Mouse (Mus musculus): Measurements from ENCODE around the gene Pcp4l1.

Pcp4l1 gene

DNA sequence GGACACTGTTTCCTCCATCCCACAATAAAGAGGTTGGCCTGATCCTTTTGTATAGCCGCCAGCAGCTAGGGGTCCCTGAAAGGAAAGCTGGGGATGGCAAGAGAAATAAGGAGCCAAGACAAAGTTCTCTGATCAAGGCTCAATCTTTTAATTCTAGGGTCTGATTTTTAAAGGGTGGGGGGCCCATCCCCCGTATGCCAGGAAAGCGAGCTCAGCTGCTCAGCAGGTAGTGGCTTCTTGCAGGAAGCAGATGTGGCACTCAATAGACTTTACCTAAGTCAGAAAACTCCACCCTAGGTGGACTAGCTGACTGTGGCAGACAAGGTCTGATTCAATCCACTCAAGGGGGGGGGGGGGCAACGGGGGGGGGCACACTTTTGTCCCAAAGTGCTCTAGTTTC is 30.7 kb upstream of the Pcp4l1 start:
- Histone ChIP-seq H3K4me1 (replicated peaks; ENCODE audit: low read depth, low read length) (peaks cover 49% of the 10 kb centered on the region), H3K4me3 (replicated peaks; ENCODE audit: low read length) (no peak overlapping the region), H3K27me3 (ENCODE audit: insufficient read depth, low read length) (no peaks in the 10 kb centered on the region), H3K36me3 (ENCODE audit: insufficient read depth, low read length) (no peaks in the 10 kb centered on the region), H3K9me3 (ENCODE audit: low read length) (no peaks in the 10 kb centered on the region)
- no peak for TF ChIP-seq POU5F1 (IDR thresholded peaks at IDR 0.05; ENCODE audit: borderline replicate concordance, low read length)
- no peak for TF ChIP-seq NANOG (IDR thresholded peaks at IDR 0.05; ENCODE audit: borderline replicate concordance, low read length)
- no peak for TF ChIP-seq CTCF (conservative IDR thresholded peaks at IDR 0.05; ENCODE audit: low read length)

DNA sequence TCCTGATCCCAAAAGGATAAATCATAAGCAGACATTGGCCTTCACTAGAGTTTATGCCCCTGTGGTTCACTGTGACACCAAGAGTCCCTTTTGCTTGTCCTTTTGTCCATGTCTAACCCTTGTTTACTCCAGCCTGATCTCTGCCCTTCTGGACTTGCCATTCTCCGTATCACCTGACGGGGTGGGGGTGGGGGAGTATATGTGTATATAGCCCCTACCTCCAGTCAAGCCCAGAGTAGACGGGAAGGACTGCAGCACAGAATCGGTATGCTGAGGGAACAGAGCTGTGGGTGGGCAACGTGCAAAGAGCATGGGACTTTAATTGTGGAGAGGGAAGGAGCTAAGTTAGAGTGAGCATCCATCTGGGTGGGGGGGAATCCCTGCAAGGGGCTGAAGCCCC is 28.8 kb upstream of the Pcp4l1 start, which contains the start of gene Apoa2:
Apoa2 (plus strand) TSS at position 198 of the 400 bp plus-strand sequence.
- Histone ChIP-seq H3K27me3 (ENCODE audit: insufficient read depth, low read length) (no peaks in the 10 kb centered on the region), H3K4me3 (replicated peaks; ENCODE audit: low read length) (no peak within 1 kb of the TSS)

DNA sequence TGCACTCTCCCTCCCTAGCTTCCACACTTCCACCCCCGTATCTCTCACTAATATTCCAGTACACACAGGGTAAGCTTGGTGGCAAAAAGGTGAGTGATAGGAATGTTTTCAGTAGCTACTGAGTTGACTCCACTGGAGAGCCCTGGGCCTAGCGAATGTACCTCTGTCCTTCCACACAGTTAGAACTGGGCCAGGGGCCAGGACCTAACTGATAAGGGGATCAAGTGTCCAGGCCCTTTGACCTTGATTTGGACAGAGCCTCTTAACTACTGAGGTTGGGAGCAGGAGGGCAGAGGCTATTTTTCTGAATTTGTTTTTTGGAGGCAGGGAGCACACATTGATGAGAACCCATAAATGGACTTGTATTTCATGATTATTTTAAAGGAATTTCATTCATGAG is 27.7 kb upstream of the Pcp4l1 start:
- Histone ChIP-seq H3K4me3 (replicated peaks; ENCODE audit: low read length) (no peak overlapping the region), H3K27me3 (ENCODE audit: insufficient read depth, low read length) (no peaks in the 10 kb centered on the region), H3K36me3 (ENCODE audit: insufficient read depth, low read length) (peaks cover 19% of the 10 kb centered on the region), H3K9me3 (ENCODE audit: low read length) (no peaks in the 10 kb centered on the region), H3K4me1 (replicated peaks; ENCODE audit: low read depth, low read length) (peaks cover 64% of the 10 kb centered on the region)
- TF ChIP-seq CTCF (conservative IDR thresholded peaks at IDR 0.05; ENCODE audit: low read length) (no peak), POU5F1 (IDR thresholded peaks at IDR 0.05; ENCODE audit: borderline replicate concordance, low read length) (no peak), NANOG (IDR thresholded peaks at IDR 0.05; ENCODE audit: borderline replicate concordance, low read length) (no peak)

More for the DNA sequence above, 28.8 kb upstream of the Pcp4l1 start, which contains the start of gene Apoa2:
- Histone ChIP-seq H3K4me1 (replicated peaks; ENCODE audit: low read depth, low read length) (peaks cover 61% of the 10 kb centered on the region), H3K36me3 (ENCODE audit: insufficient read depth, low read length) (peaks cover 8% of the 10 kb centered on the region), H3K9me3 (ENCODE audit: low read length) (no peaks in the 10 kb centered on the region)
- no peak for TF ChIP-seq NANOG (IDR thresholded peaks at IDR 0.05; ENCODE audit: borderline replicate concordance, low read length)
- TF ChIP-seq CTCF (conservative IDR thresholded peaks at IDR 0.05; ENCODE audit: low read length): no peak
- TF ChIP-seq POU5F1 (IDR thresholded peaks at IDR 0.05; ENCODE audit: borderline replicate concordance, low read length): no peak

GRCm38 (mm10) chr1:171223168-171223567 is 27.1 kb upstream of the Pcp4l1 start:
- Histone ChIP-seq H3K4me1 (replicated peaks; ENCODE audit: low read depth, low read length) (peaks cover 67% of the 10 kb centered on the region), H3K36me3 (ENCODE audit: insufficient read depth, low read length) (peaks cover 23% of the 10 kb centered on the region), H3K4me3 (replicated peaks; ENCODE audit: low read length) (no peak overlapping the region), H3K9me3 (ENCODE audit: low read length) (no peaks in the 10 kb centered on the region), H3K27me3 (ENCODE audit: insufficient read depth, low read length) (no peaks in the 10 kb centered on the region)
- no peak for TF ChIP-seq CTCF (conservative IDR thresholded peaks at IDR 0.05; ENCODE audit: low read length)
- no peak for TF ChIP-seq NANOG (IDR thresholded peaks at IDR 0.05; ENCODE audit: borderline replicate concordance, low read length)
- no peak for TF ChIP-seq POU5F1 (IDR thresholded peaks at IDR 0.05; ENCODE audit: borderline replicate concordance, low read length)

GRCm38 (mm10) chr1:171222238-171223155 is 26.4 kb upstream of the Pcp4l1 start, which contains the start of gene Tomm40l:
Gene Tomm40l (minus strand): TSS chr1:171222514.
- Histone ChIP-seq H3K4me1 (replicated peaks; ENCODE audit: low read depth, low read length) (peaks cover 68% of the 10 kb centered on the region), H3K36me3 (ENCODE audit: insufficient read depth, low read length) (peaks cover 23% of the 10 kb centered on the region), H3K9me3 (ENCODE audit: low read length) (no peaks in the 10 kb centered on the region), H3K4me3 (replicated peaks; ENCODE audit: low read length) (peak within 1 kb of the TSS; percentile 85), H3K27me3 (ENCODE audit: insufficient read depth, low read length) (no peaks in the 10 kb centered on the region)
- TF ChIP-seq CTCF (conservative IDR thresholded peaks at IDR 0.05; ENCODE audit: low read length): 0 out of 2 replicates have a peak, but pooled peaks have one; percentile 7
- TF ChIP-seq POU5F1 (IDR thresholded peaks at IDR 0.05; ENCODE audit: borderline replicate concordance, low read length): no peak
- TF ChIP-seq NANOG (IDR thresholded peaks at IDR 0.05; ENCODE audit: borderline replicate concordance, low read length): 0 out of 2 replicates have a peak, but pooled peaks have one; percentile 18

DNA sequence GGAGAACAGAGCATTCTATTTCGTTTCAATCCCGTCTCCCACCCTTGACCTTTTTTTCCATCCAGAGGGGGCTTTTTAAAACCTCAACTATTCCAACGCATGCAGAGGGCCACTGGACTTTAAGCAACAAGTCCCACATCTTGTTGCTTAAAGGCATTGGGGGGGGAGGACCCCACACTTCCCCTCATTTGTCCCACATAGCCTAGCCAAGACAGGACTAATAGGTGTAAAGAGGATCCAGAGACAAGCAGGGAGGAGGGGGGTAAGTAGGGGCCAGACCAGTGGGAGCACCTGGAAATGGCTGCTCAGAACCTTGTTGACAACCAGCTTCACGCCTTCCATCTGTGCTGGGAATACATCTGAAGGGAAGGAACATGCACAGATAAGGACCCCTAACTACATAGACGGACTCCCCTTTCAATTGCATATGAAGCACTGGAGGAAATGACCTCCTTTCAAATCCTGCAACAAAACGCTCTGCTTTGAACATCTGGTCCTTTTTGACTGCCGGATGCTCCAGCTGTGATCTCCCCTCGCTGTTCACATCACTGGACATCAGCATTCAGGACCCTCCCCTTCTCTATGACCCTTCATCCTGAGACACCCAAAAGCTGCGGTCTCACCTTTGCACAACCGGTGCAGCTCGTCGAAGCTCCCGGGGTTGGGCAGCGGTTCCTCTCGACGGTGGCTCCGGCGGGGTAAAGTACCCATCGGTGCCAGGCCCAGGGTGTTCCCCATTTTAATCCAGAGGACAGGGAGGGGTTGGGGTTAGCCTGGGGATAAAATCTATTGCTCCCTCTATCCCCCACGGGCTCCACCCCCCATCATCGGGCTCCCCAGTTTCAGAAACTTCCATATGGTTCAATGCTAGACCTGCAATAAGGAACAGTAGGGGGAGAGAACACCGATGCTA is 25.5 kb upstream of the Pcp4l1 start:
- peaks cover 72% of the 10 kb centered on the region for H3K4me1 ChIP-seq (replicated peaks; ENCODE audit: low read depth, low read length)
- peak overlapping the region; percentile 85 for H3K4me3 ChIP-seq (replicated peaks; ENCODE audit: low read length)
- no peaks in the 10 kb centered on the region for H3K27me3 ChIP-seq (ENCODE audit: insufficient read depth, low read length)
- H3K9me3 ChIP-seq (ENCODE audit: low read length): no peaks in the 10 kb centered on the region
- H3K36me3 ChIP-seq (ENCODE audit: insufficient read depth, low read length): peaks cover 23% of the 10 kb centered on the region
- TF ChIP-seq NANOG (IDR thresholded peaks at IDR 0.05; ENCODE audit: borderline replicate concordance, low read length): no peak; the same call in 1 of the 2 replicates
- TF ChIP-seq CTCF (conservative IDR thresholded peaks at IDR 0.05; ENCODE audit: low read length): no peak
- TF ChIP-seq POU5F1 (IDR thresholded peaks at IDR 0.05; ENCODE audit: borderline replicate concordance, low read length): no peak

- H3K4me3 ChIP-seq (replicated peaks; ENCODE audit: low read length): peak overlapping the region; percentile 85
- peaks cover 23% of the 10 kb centered on the region for H3K36me3 ChIP-seq (ENCODE audit: insufficient read depth, low read length)
- peaks cover 69% of the 10 kb centered on the region for H3K4me1 ChIP-seq (replicated peaks; ENCODE audit: low read depth, low read length)
- TF ChIP-seq NANOG (IDR thresholded peaks at IDR 0.05; ENCODE audit: borderline replicate concordance, low read length) (no peak), CTCF (conservative IDR thresholded peaks at IDR 0.05; ENCODE audit: low read length) (peak; percentile 60), POU5F1 (IDR thresholded peaks at IDR 0.05; ENCODE audit: borderline replicate concordance, low read length) (no peak)
- H3K27me3 ChIP-seq (ENCODE audit: insufficient read depth, low read length): peaks cover 4% of the 10 kb centered on the region; the same call in 1 of the 2 replicates
- no peaks in the 10 kb centered on the region for H3K9me3 ChIP-seq (ENCODE audit: low read length)
Observed at GRCm38 (mm10) chr1:171220871-171221270, 24.8 kb upstream of the Pcp4l1 start.
